ENCODE assay signal across 10 mouse cellular contexts in the genomic region with DNA sequence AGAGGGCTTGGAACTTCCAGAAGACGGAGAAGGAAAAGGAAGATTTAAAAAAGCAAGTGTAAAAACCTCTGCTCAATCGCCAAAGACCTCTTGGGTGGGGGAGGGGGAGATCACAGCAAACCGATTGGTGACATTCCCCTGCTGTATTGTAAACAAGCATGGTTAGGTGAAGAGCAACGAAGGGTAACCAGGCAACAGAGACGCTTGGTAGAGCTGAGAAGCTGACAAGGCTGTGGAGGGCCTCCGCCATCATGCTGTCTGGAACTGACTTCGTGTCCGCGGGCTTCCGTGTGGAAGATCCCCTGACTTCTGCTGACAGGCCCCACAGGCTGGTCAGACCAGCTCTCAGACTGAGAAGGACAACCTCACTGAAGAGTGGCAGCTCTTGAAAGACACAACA. TPM values are rescaled to one million over a fixed set of nuclear protein-coding genes. Genes with fewer than 3 reads are reported as not detected.
DNase-seq lines count a peak whose midpoint lies in the region; ATAC-seq and TF ChIP-seq lines count a peak whose summit lies in the region.
"Had no signal": no experiment of that assay in that cellular context is flagged by ENCODE, and none has a peak within 500 bp of the region (broad histone marks: within the 10 kb centered on the region; RNA-seq: fewer than 3 reads in every experiment).

No protein-coding gene starts in this region.

- no peak for TF ChIP-seq EP300 in ES-Bruce4 (IDR thresholded peaks at IDR 0.05; ENCODE audit: insufficient read depth, low read depth, low read length)

- H3K4me1 ChIP-seq in cerebellum, adult 2 months (ENCODE audit: control insufficient read depth, insufficient read depth, low read length): no peaks in the 10 kb centered on the region
- no peaks in the 10 kb centered on the region for H3K4me1 ChIP-seq in ES-Bruce4 (ENCODE audit: control insufficient read depth, insufficient read depth, low read length)
- H3K4me1 ChIP-seq in hindbrain, embryonic 10.5 days (replicated peaks): peaks cover 11% of the 10 kb centered on the region
- peaks cover 4% of the 10 kb centered on the region for H3K4me1 ChIP-seq in liver, embryonic 12.5 days

- no peaks in the 10 kb centered on the region for H3K27me3 ChIP-seq in cerebellum, adult 2 months (ENCODE audit: control insufficient read depth, insufficient read depth, low read length)
- H3K27me3 ChIP-seq in ES-Bruce4 (ENCODE audit: control insufficient read depth, insufficient read depth, low read length, poor library complexity, severe bottlenecking): no peaks in the 10 kb centered on the region
- H3K27me3 ChIP-seq in hindbrain, embryonic 10.5 days (ENCODE audit: insufficient read depth, poor library complexity, severe bottlenecking): no peaks in the 10 kb centered on the region
- H3K27me3 ChIP-seq in liver, embryonic 12.5 days (replicated peaks): no peaks in the 10 kb centered on the region

- H3K9ac ChIP-seq in ES-Bruce4 (ENCODE audit: low read depth, poor library complexity, severe bottlenecking): 0 out of 2 replicates have a peak overlapping the region, but pooled peaks have one; percentile 3
- H3K9ac ChIP-seq in liver, embryonic 12.5 days: no peak overlapping the region; the same call in 1 of the 2 replicates

- TF ChIP-seq CTCF in cerebellum, adult 2 months (IDR thresholded peaks at IDR 0.05; ENCODE audit: borderline replicate concordance, insufficient read depth, low read depth, low read length): no peak
- no peak for TF ChIP-seq CTCF in ES-Bruce4 (IDR thresholded peaks at IDR 0.05; ENCODE audit: low read depth, low read length)

- 12% methylated on average over 10 of the region's 10 CpGs for WGBS in cerebellum, adult 2 months
- 7% methylated on average over 10 of the region's 10 CpGs for WGBS in hindbrain, embryonic 10.5 days
- 14% methylated on average over 10 of the region's 10 CpGs for WGBS in liver, embryonic 12.5 days (ENCODE audit: insufficient replicate concordance)

- H3K9me3 ChIP-seq in ES-Bruce4 (replicated peaks; ENCODE audit: control insufficient read depth, insufficient read depth, low read length, poor library complexity, severe bottlenecking): no peaks in the 10 kb centered on the region
- H3K9me3 ChIP-seq in hindbrain, embryonic 10.5 days: no peaks in the 10 kb centered on the region
- H3K9me3 ChIP-seq in liver, embryonic 12.5 days (replicated peaks): no peaks in the 10 kb centered on the region

- DNase-seq in cerebellum, postnatal 14 days: peak; percentile 7 to 10
- DNase-seq in cerebellum, adult 2 months: no peak
- DNase-seq in hindbrain, embryonic 10.5 days (ENCODE audit: low spot score): peak; percentile 28
- DNase-seq in adrenal gland, postnatal 4 days (ENCODE audit: low spot score in 2 of 2): no peak
- DNase-seq in thymus, postnatal 14 days: no peak
- DNase-seq: adrenal gland, adult 2 months had no signal

- H3K4me2 ChIP-seq in liver, embryonic 12.5 days: peak overlapping the region; percentile 46

- no peak for TF ChIP-seq POLR2A in cerebellum, adult 2 months (IDR thresholded peaks at IDR 0.05; ENCODE audit: borderline replicate concordance, insufficient read depth, low read length)
- no peak for TF ChIP-seq POLR2A in ES-Bruce4 (IDR thresholded peaks at IDR 0.05; ENCODE audit: insufficient read depth, low read length)

- ATAC-seq in liver, embryonic 12.5 days: no peak
- ATAC-seq in erythroblast, adult 5-6 weeks (replicated peaks; ENCODE audit: low FRiP score, poor library complexity, severe bottlenecking): no peak

- no peak overlapping the region for H3K4me3 ChIP-seq in cerebellum, adult 2 months (replicated peaks; ENCODE audit: insufficient read depth, low read depth, low read length)
- H3K4me3 ChIP-seq in ES-Bruce4 (ENCODE audit: low read depth, low read length): peak overlapping the region; percentile 10; the same call in 1 of the 2 replicates
- H3K4me3 ChIP-seq in hindbrain, embryonic 10.5 days: peak overlapping the region; percentile 26
- H3K4me3 ChIP-seq in liver, embryonic 12.5 days: no peak overlapping the region
- H3K4me3 ChIP-seq: myocyte had no signal

- H3K27ac ChIP-seq in cerebellum, adult 2 months (ENCODE audit: insufficient read depth, low read length): no peak overlapping the region
- H3K27ac ChIP-seq in ES-Bruce4 (ENCODE audit: insufficient read depth, low read length): no peak overlapping the region
- H3K27ac ChIP-seq in hindbrain, embryonic 10.5 days: no peak overlapping the region
- H3K27ac ChIP-seq in liver, embryonic 12.5 days: no peak overlapping the region

- no peaks in the 10 kb centered on the region for H3K36me3 ChIP-seq in ES-Bruce4 (ENCODE audit: control insufficient read depth, insufficient read depth, low read length, poor library complexity, severe bottlenecking)
- no peaks in the 10 kb centered on the region for H3K36me3 ChIP-seq in hindbrain, embryonic 10.5 days
- no peaks in the 10 kb centered on the region for H3K36me3 ChIP-seq in liver, embryonic 12.5 days

RNA-seq across cellular contexts. Expression of gene Plet1, which starts 8.8 kb away (rescaled TPM):
- 0.11 and 0.23 TPM in 2 replicates for polyA plus RNA-seq in cerebellum, adult 2 months (2012; rRNA removed)
- 22.7 and 30.9 TPM in 2 replicates for polyA plus RNA-seq in ES-Bruce4 (2011; ENCODE audit: insufficient read depth, insufficient read length, low read depth, missing spikeins)
- 1.0 and 1.2 TPM in 2 replicates for polyA plus RNA-seq in hindbrain, embryonic 10.5 days (2016; fragmentation: Nextera tagmentation; extraction: Ambion mirVana)
- polyA plus RNA-seq in liver, embryonic 12.5 days (2016; fragmentation: Nextera tagmentation; extraction: Ambion mirVana): 0.15 and 0.23 TPM in 2 replicates
- not detected in 2 replicates for total RNA-seq in erythroblast, adult 5-6 weeks (2015; ENCODE audit: low replicate concordance)
- not detected in 2 replicates for total RNA-seq in erythroblast, adult 5-6 weeks (2017; ENCODE audit: low replicate concordance)
- total RNA-seq in adrenal gland, postnatal 4 days (2021): 1 to 10 TPM in 1 of 2 experiments, under 1 TPM in 1; 0.25 to 3.2 TPM
- polyA plus RNA-seq: adrenal gland, adult 2 months had no signal

RNA-seq across cellular contexts. Expression of gene Pts, which starts 43.0 kb away (rescaled TPM):
- 51.2 and 57.0 TPM in 2 replicates for polyA plus RNA-seq in cerebellum, adult 2 months (2012; rRNA removed)
- polyA plus RNA-seq in ES-Bruce4 (2011; ENCODE audit: insufficient read depth, insufficient read length, low read depth, missing spikeins): 34.3 and 34.4 TPM in 2 replicates
- polyA plus RNA-seq in hindbrain, embryonic 10.5 days (2016; fragmentation: Nextera tagmentation; extraction: Ambion mirVana): 82.4 and 93.7 TPM in 2 replicates
- polyA plus RNA-seq in liver, embryonic 12.5 days (2016; fragmentation: Nextera tagmentation; extraction: Ambion mirVana): 46.8 and 47.6 TPM in 2 replicates
- total RNA-seq in erythroblast, adult 5-6 weeks (2015; ENCODE audit: low replicate concordance): 16.3 and 20.5 TPM in 2 replicates
- 15.8 and 19.4 TPM in 2 replicates for total RNA-seq in erythroblast, adult 5-6 weeks (2017; ENCODE audit: low replicate concordance)
- total RNA-seq in adrenal gland, postnatal 4 days (2021): 10 to 100 TPM; 71.9 to 77.2 TPM

Comparison
In these comparisons a context has a peak if more than half of its experiments do, and no peak if none do; other contexts are left out.
1. DNase-seq: peak in cerebellum, postnatal 14 days (2 of 2) and hindbrain, embryonic 10.5 days (single experiment); none in cerebellum, adult 2 months (0 of 2), adrenal gland, postnatal 4 days (0 of 2) and thymus, postnatal 14 days (single experiment).
2. H3K4me3 ChIP-seq: peak in ES-Bruce4 (single experiment) and hindbrain, embryonic 10.5 days (single experiment); none in cerebellum, adult 2 months (single experiment) and liver, embryonic 12.5 days (single experiment).
3. RNA of gene Plet1, which starts 8.8 kb away (polyA plus RNA-seq): 22.7 to 30.9 TPM in ES-Bruce4; 1.0 to 1.2 TPM in hindbrain, embryonic 10.5 days, 0.11 to 0.23 TPM in cerebellum, adult 2 months and 0.15 to 0.23 TPM in liver, embryonic 12.5 days; every median in the first group is over 10 times any median in the second.